Mouse (Mus musculus) hindbrain, postnatal 0 days (tissue): ENCODE measurements around the gene Grm8. TPM values are rescaled to one million over a fixed set of nuclear protein-coding genes. Genes with fewer than 3 reads are reported as not detected.

ENCODE experiments used
- ATAC-seq: fragments of 200-750 bp; cut with Nextera tagmentation; 2 replicates; pipeline ENCODE4 v1.8.0; 2017; ENCODE audit warnings: mild to moderate bottlenecking, moderate TSS enrichment, moderate library complexity
- DNase-seq: peaks from one replicate; pipeline ENCODE4 v3.0.0-alpha.2; 2015; ENCODE audit warnings: low spot score
- H3K27ac ChIP-seq: fragments of 300-500 bp; sonication (generic); 2 replicates; pipeline ENCODE4 v1.5.1; 2014; ENCODE audit warnings: mild to moderate bottlenecking
- H3K27me3 ChIP-seq: fragments of 300-500 bp; sonication (generic); 2 replicates; pipeline ENCODE4 v1.6.1; 2014; ENCODE audit warnings: low read length, mixed read lengths; ENCODE audit not compliant: insufficient read depth
- H3K36me3 ChIP-seq: fragments of 300-500 bp; sonication (generic); 2 replicates; pipeline ENCODE4 v1.6.1; 2014; ENCODE audit warnings: low read length, mixed read lengths; ENCODE audit not compliant: insufficient read depth
- H3K4me1 ChIP-seq: fragments of 300-500 bp; sonication (generic); 2 replicates; pipeline ENCODE4 v1.6.1; 2014; ENCODE audit warnings: antibody characterized with exemption, low read length, mixed read lengths; ENCODE audit not compliant: insufficient read depth
- H3K4me2 ChIP-seq: fragments of 300-500 bp; sonication (generic); 2 replicates; pipeline ENCODE4 v1.6.1; 2014; ENCODE audit warnings: low read depth, mild to moderate bottlenecking, low read length, moderate library complexity, mixed read lengths
- H3K4me3 ChIP-seq: fragments of 300-500 bp; sonication (generic); 2 replicates; pipeline ENCODE4 v1.5.1; 2014; ENCODE audit warnings: low read length
- H3K9ac ChIP-seq: fragments of 300-500 bp; sonication (generic); replicated peaks from 2 replicates; pipeline ENCODE4 v1.6.1; 2014; ENCODE audit warnings: mild to moderate bottlenecking, low read length, moderate library complexity, mixed read lengths
- H3K9me3 ChIP-seq: fragments of 300-500 bp; sonication (generic); 2 replicates; pipeline ENCODE4 v1.6.1; 2016; ENCODE audit warnings: low read length, mixed read lengths
- CTCF ChIP-seq: IDR thresholded peaks from 2 replicates; pipeline ENCODE4 v1.5.1; 2016; ENCODE audit warnings: antibody characterized with exemption, control low read depth, low read depth
- WGBS: fragments of 180-500 bp; shearing (Covaris S2); extraction: QIAGEN DNeasy Blood & Tissue Kit; methylation state at CpG from one replicate; pipeline ENCODE4 v1.1.7; 2014; 5-methylcytosine and 5-hydroxymethylcytosine counted together
- polyA plus RNA-seq: library from polyadenylated mRNA; unstranded; fragments of >200 nt; fragmentation: Nextera tagmentation; extraction: Ambion mirVana; gene quantifications from 2 replicates; pipeline ENCODE4 v1.2.1, GENCODE M21; 2015
- total RNA-seq: library from RNA; depleted of rRNA; stranded (reverse); fragments of >200 nt; gene quantifications from 2 replicates; pipeline ENCODE4 v1.2.3, GENCODE M21; 2014; rRNA removed

Grm8 gene
- 14.0 and 16.6 TPM in 2 replicates for total RNA-seq
- 10.6 and 11.3 TPM in 2 replicates for polyA plus RNA-seq

DNA sequence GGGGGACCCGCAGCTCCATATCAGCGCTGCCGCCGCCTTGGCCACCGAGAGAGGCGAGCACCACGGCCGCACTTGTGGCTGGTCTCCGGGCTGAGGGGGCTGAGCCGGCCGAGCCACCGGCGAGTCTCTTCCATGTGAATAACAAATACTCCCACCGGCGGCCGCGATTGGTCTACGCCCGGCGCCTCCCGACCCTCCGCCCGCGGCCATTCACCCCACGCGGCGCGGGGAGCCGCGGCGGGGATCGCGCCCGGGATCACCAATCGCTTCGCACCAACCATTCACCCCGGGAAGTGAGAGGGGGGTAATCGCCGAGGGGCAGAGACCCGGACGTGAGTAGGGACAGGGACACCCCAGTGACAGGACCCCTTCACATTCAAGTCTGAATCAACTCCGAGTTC is at the start of gene Grm8:
TSS of gene Grm8 (minus strand) at position 178 of the 401 bp plus-strand sequence.
- H3K27me3 ChIP-seq: no peaks in the 10 kb centered on the region
- H3K4me3 ChIP-seq: peak within 1 kb of the TSS; percentile 59
- H3K9me3 ChIP-seq: no peaks in the 10 kb centered on the region
- WGBS: under 1% methylated on average over 41 of the region's 42 CpGs
- H3K9ac ChIP-seq: peak within 1 kb of the TSS; percentile 49
- no peaks in the 10 kb centered on the region for H3K4me1 ChIP-seq
- H3K27ac ChIP-seq: no peak within 1 kb of the TSS; the same call in 1 of the 2 replicates
- peak within 1 kb of the TSS; percentile 86 for H3K4me2 ChIP-seq
- H3K36me3 ChIP-seq: no peaks in the 10 kb centered on the region
- peak; percentile 63 for DNase-seq
- no peak for TF ChIP-seq CTCF
- ATAC-seq: peak; percentile 48; the same call in 1 of the 2 replicates

DNA sequence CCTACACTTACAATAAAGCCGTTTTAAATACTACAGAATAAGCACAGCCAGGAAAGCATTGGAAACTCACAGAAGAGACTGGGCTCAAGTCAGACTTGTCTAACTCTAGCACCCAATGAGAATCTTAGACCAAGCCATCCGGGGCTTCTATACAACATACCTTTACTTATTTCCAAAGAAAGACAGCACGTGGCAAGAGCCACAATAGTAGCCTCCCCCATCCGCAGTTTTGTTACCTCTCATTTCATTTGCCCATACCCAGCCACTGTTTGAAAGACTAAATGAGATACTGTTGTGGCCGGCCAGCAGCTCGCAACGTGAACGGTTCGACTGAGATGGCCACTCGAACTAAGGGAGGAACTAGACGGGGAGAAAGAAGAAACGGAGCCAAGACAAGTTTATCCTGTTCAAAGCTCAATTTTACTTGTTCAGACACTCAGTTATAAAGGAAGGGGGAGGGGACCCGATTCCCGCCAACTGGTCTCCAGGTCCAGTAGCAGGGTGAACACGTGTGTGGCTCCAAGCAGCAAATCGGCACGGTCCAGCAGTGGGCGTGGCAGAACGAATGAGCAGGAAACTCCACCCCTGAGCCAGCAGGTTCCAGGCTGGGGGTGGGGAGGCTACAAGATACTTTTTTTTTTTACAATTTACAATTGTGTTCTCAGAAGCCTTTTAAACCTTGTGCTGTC is 35.0 kb upstream of the Grm8 start:
- no peak for ATAC-seq
- H3K4me2 ChIP-seq: no peak overlapping the region
- H3K36me3 ChIP-seq: no peaks in the 10 kb centered on the region
- 78% methylated on average over 19 of the region's 19 CpGs for WGBS
- no peaks in the 10 kb centered on the region for H3K27me3 ChIP-seq
- H3K9ac ChIP-seq: no peak overlapping the region
- no peak for TF ChIP-seq CTCF
- no peak for DNase-seq
- H3K4me3 ChIP-seq: no peak overlapping the region
- no peaks in the 10 kb centered on the region for H3K4me1 ChIP-seq
- no peak overlapping the region for H3K27ac ChIP-seq
- H3K9me3 ChIP-seq: no peaks in the 10 kb centered on the region

DNA sequence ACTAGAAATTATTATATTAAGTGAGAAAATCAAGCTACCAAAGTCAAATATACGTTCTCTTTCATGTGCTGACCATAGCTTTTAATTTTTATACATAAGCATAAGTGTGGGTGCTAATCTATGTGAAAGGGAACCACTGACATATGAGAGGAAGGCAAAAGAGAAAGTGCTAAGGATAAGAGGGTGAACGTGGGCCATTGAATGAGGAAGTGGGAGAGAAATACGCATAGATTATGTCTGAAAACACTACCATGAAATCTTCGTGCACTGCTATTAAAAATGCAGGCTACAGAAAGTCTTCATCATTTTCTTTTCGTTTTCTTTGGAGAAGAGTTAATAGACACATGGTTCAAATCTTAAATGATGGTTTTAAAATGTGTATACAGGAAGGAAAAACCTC is 25.4 kb upstream of the Grm8 start:
- Histone ChIP-seq H3K4me3 (no peak overlapping the region), H3K4me2 (no peak overlapping the region), H3K9ac (no peak overlapping the region), H3K27ac (no peak overlapping the region), H3K9me3 (no peaks in the 10 kb centered on the region), H3K27me3 (no peaks in the 10 kb centered on the region), H3K4me1 (no peaks in the 10 kb centered on the region), H3K36me3 (no peaks in the 10 kb centered on the region)
- DNase-seq: no peak
- TF ChIP-seq CTCF: no peak
- no peak for ATAC-seq
- 78% methylated on average over 5 of the region's 5 CpGs for WGBS

DNA sequence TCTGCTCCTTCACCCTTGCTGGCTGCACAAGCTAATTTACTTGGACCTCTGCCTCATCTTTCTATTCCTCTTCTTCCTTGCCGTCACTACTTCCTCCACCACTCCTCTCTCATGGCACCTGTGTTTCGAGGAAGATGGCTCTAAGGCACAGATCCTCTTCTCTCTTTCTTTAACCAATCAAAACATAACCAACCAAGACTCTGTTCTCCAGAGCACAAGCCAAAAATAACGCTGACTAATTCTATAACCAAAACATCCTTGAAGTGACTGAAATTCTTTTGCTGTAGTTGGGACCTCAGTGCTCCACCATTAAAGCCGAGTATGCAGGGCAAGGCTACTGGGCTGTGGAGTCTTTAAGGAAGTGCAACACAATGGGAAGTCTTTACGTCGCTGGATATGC is 11.5 kb upstream of the Grm8 start:
- ATAC-seq: no peak
- Histone ChIP-seq H3K27me3 (no peaks in the 10 kb centered on the region), H3K4me3 (no peak overlapping the region), H3K9ac (no peak overlapping the region), H3K27ac (no peak overlapping the region), H3K36me3 (no peaks in the 10 kb centered on the region), H3K9me3 (no peaks in the 10 kb centered on the region), H3K4me1 (no peaks in the 10 kb centered on the region), H3K4me2 (no peak overlapping the region)
- WGBS: 84% methylated on average over 6 of the region's 6 CpGs
- no peak for TF ChIP-seq CTCF
- DNase-seq: no peak

DNA sequence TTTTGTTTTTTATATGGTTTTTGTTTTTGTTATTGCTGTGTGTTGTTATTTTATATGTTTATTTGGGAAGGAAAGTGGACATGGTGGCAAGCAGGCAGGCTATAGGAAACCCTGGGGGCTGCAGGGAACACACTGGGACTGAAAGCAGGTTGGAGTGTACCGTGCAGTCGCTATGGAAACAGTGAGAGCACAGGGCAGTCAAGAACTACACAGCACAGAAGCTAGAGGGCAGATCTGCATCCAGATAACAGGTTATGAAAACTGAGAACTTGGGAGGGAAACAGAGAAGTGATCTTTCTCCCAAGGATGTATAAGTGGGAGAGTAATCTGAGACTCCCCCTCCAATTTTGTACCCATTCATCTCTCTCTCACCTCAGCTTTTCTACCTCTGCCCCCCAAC is 7.4 kb upstream of the Grm8 start:
- ATAC-seq (0 out of 2 replicates have a peak, but pooled peaks have one; percentile 64), DNase-seq (peak; percentile 52)
- H3K36me3 ChIP-seq: no peaks in the 10 kb centered on the region
- no peaks in the 10 kb centered on the region for H3K9me3 ChIP-seq
- no peak overlapping the region for H3K9ac ChIP-seq
- no peak overlapping the region for H3K27ac ChIP-seq
- 6% methylated on average over 2 of the region's 2 CpGs for WGBS
- no peak overlapping the region for H3K4me3 ChIP-seq
- H3K4me2 ChIP-seq: no peak overlapping the region
- no peaks in the 10 kb centered on the region for H3K4me1 ChIP-seq
- no peaks in the 10 kb centered on the region for H3K27me3 ChIP-seq
- peak; percentile 50 for TF ChIP-seq CTCF

DNA sequence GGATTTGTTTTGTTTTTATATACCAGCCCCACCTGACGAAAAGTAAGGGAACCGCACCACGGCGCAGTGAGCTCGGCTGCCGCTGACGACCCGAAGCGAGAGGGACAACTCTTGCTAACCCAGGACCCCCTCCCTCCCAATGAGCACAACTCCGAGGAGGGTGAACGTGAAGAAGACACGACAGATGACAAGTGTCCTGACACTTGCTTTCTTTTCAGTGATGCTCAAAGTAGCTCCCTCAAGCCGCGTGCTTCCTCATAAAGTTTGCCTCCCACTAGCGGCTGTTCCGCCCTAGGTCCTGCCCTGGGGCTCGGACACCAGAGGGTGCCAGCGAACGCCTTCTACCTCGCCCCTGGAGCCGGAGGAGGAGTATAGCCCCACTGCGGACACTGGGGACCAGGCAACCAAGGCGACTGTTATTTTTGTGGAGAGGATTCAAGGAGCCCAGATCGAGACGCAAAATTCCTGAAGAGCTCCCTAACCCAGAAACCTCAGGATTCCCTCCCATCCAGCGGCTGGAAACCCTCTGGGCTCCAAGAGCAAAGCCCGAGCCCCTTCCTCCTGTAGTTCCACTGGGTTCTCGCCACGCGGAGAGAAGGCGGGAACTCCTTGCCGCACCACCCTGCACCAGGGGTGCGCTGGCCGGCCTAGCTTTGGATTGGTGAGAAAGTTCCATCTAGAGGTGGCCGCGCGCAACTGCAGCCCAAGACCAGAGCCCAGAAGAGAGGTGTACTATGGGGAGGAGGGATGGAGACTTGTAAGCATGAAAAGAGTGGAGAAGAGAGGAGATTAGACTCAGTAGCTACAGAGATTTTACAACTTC is 644 bp upstream of the Grm8 start:
- Histone ChIP-seq H3K27ac (no peak overlapping the region), H3K4me1 (no peaks in the 10 kb centered on the region), H3K36me3 (no peaks in the 10 kb centered on the region), H3K9me3 (no peaks in the 10 kb centered on the region), H3K4me2 (peak overlapping the region; percentile 86), H3K4me3 (peak overlapping the region; percentile 59), H3K9ac (peak overlapping the region; percentile 49; the same call in 1 of the 2 replicates), H3K27me3 (no peaks in the 10 kb centered on the region)
- peak; percentile 92 for DNase-seq
- ATAC-seq: peak; percentile 87
- under 1% methylated on average over 37 of the region's 37 CpGs for WGBS
- peak; percentile 93 for TF ChIP-seq CTCF
